Mouse (Mus musculus): ENCODE measurements around the gene Grn. TPM values are rescaled to one million over a fixed set of nuclear protein-coding genes. Genes with fewer than 3 reads are reported as not detected.
"Not testable (repeated sequence)": the region's sequence is repeated elsewhere in the genome, so short reads cannot be mapped to it uniquely, and the experiment has no call there.

Grn gene
- polyA plus RNA-seq, 1 experiment from 2014 or later = 75.2 TPM

GRCm38 (mm10) chr11:102405544-102406285 is 24.4 kb upstream of the Grn start:
- H3K4me3 ChIP-seq = peak overlapping the region; percentile 91; the same call in 1 of the 2 replicates
- peak overlapping the region; percentile 83 for H3K4me2 ChIP-seq
- H3K27me3 ChIP-seq (replicated peaks) = no peaks in the 10 kb centered on the region
- H3K27ac ChIP-seq = no peak overlapping the region
- H3K9me3 ChIP-seq = no peaks in the 10 kb centered on the region
- WGBS = 87% methylated on average over 11 of the region's 11 CpGs
- peaks cover 42% of the 10 kb centered on the region for H3K4me1 ChIP-seq
- no peak overlapping the region for H3K9ac ChIP-seq
- H3K36me3 ChIP-seq (replicated peaks) = peaks cover 11% of the 10 kb centered on the region
- no peak for ATAC-seq (replicated peaks)

GRCm38 (mm10) chr11:102406401-102406800 is 23.7 kb upstream of the Grn start:
- no peak overlapping the region for H3K27ac ChIP-seq
- H3K4me1 ChIP-seq = peaks cover 42% of the 10 kb centered on the region
- peak overlapping the region; percentile 86 for H3K9ac ChIP-seq
- H3K4me2 ChIP-seq = peak overlapping the region; percentile 83
- H3K27me3 ChIP-seq (replicated peaks) = no peaks in the 10 kb centered on the region
- ATAC-seq (replicated peaks) = no peak
- 13% methylated on average over 3 of the region's 3 CpGs for WGBS
- no peaks in the 10 kb centered on the region for H3K9me3 ChIP-seq
- peak overlapping the region; percentile 91 for H3K4me3 ChIP-seq
- H3K36me3 ChIP-seq (replicated peaks) = peaks cover 8% of the 10 kb centered on the region; the same call in 1 of the 2 replicates

GRCm38 (mm10) chr11:102406900-102407833 is 22.9 kb upstream of the Grn start:
- Histone ChIP-seq H3K4me1 (peaks cover 42% of the 10 kb centered on the region), H3K36me3 (replicated peaks) (peaks cover 8% of the 10 kb centered on the region; the same call in 1 of the 2 replicates), H3K4me3 (peak overlapping the region; percentile 91), H3K9me3 (no peaks in the 10 kb centered on the region), H3K27me3 (replicated peaks) (no peaks in the 10 kb centered on the region), H3K9ac (peak overlapping the region; percentile 86), H3K4me2 (peak overlapping the region; percentile 83), H3K27ac (peak overlapping the region; percentile 86)
- peak; percentile 69 for ATAC-seq (replicated peaks)
- under 1% methylated on average over 85 of the region's 85 CpGs for WGBS

GRCm38 (mm10) chr11:102407834-102408215 is 22.3 kb upstream of the Grn start, which contains the start of gene Slc25a39:
TSS of gene Slc25a39 (minus strand) at chr11:102407946.
- H3K27me3 ChIP-seq (replicated peaks) = no peaks in the 10 kb centered on the region
- H3K9ac ChIP-seq = peak within 1 kb of the TSS; percentile 86
- H3K4me1 ChIP-seq = peaks cover 42% of the 10 kb centered on the region
- ATAC-seq (replicated peaks) = no peak
- peak within 1 kb of the TSS; percentile 86 for H3K27ac ChIP-seq
- H3K4me3 ChIP-seq = peak within 1 kb of the TSS; percentile 91
- H3K4me2 ChIP-seq = peak within 1 kb of the TSS; percentile 83
- H3K36me3 ChIP-seq (replicated peaks) = peaks cover 8% of the 10 kb centered on the region; the same call in 1 of the 2 replicates
- no peaks in the 10 kb centered on the region for H3K9me3 ChIP-seq
- 1% methylated on average over 19 of the region's 19 CpGs for WGBS

GRCm38 (mm10) chr11:102408344-102408876 is 21.7 kb upstream of the Grn start:
- WGBS = under 1% methylated on average over 32 of the region's 32 CpGs
- Histone ChIP-seq H3K9me3 (no peaks in the 10 kb centered on the region), H3K4me2 (peak overlapping the region; percentile 83), H3K27me3 (replicated peaks) (no peaks in the 10 kb centered on the region), H3K4me3 (peak overlapping the region; percentile 91), H3K27ac (peak overlapping the region; percentile 86), H3K36me3 (replicated peaks) (peaks cover 5% of the 10 kb centered on the region; the same call in 1 of the 2 replicates), H3K9ac (no peak overlapping the region), H3K4me1 (peaks cover 42% of the 10 kb centered on the region)
- ATAC-seq (replicated peaks) = peak; percentile 94

GRCm38 (mm10) chr11:102408888-102409794 is 21.0 kb upstream of the Grn start:
- Histone ChIP-seq H3K27me3 (replicated peaks) (no peaks in the 10 kb centered on the region), H3K9me3 (no peaks in the 10 kb centered on the region), H3K4me1 (peaks cover 42% of the 10 kb centered on the region), H3K4me2 (peak overlapping the region; percentile 83), H3K9ac (no peak overlapping the region), H3K27ac (peak overlapping the region; percentile 86), H3K4me3 (peak overlapping the region; percentile 91), H3K36me3 (replicated peaks) (no peaks in the 10 kb centered on the region)
- WGBS = 48% methylated on average over 15 of the region's 15 CpGs
- no peak for ATAC-seq (replicated peaks)

GRCm38 (mm10) chr11:102409795-102410330 is 20.3 kb upstream of the Grn start:
- Histone ChIP-seq H3K27me3 (replicated peaks) (no peaks in the 10 kb centered on the region), H3K36me3 (replicated peaks) (no peaks in the 10 kb centered on the region), H3K27ac (no peak overlapping the region), H3K9me3 (no peaks in the 10 kb centered on the region), H3K4me3 (no peak overlapping the region), H3K4me2 (no peak overlapping the region), H3K4me1 (peaks cover 35% of the 10 kb centered on the region), H3K9ac (no peak overlapping the region)
- 81% methylated on average over 3 of the region's 3 CpGs for WGBS
- no peak for ATAC-seq (replicated peaks)

GRCm38 (mm10) chr11:102410345-102410744 is 19.8 kb upstream of the Grn start:
- not testable (repeated sequence) for ATAC-seq (replicated peaks); H3K9ac ChIP-seq; H3K9me3 ChIP-seq; H3K27ac ChIP-seq; H3K4me3 ChIP-seq; H3K4me2 ChIP-seq; H3K27me3 ChIP-seq (replicated peaks); H3K36me3 ChIP-seq (replicated peaks)
- 92% methylated on average over 3 of the region's 3 CpGs for WGBS
- H3K4me1 ChIP-seq = peaks cover 31% of the 10 kb centered on the region

- H3K27ac ChIP-seq = no peak overlapping the region
- H3K4me1 ChIP-seq = peaks cover 23% of the 10 kb centered on the region
- H3K9ac ChIP-seq = no peak overlapping the region
- H3K36me3 ChIP-seq (replicated peaks) = no peaks in the 10 kb centered on the region
- no peak overlapping the region for H3K4me2 ChIP-seq
- H3K9me3 ChIP-seq = no peaks in the 10 kb centered on the region
- no peaks in the 10 kb centered on the region for H3K27me3 ChIP-seq (replicated peaks)
- 82% methylated on average over 3 of the region's 3 CpGs for WGBS
- no peak overlapping the region for H3K4me3 ChIP-seq
- no peak for ATAC-seq (replicated peaks)
Observed at GRCm38 (mm10) chr11:102411061-102411460, 19.1 kb upstream of the Grn start.

- Histone ChIP-seq H3K27me3 (replicated peaks) (no peaks in the 10 kb centered on the region), H3K4me2 (no peak overlapping the region), H3K9me3 (no peaks in the 10 kb centered on the region), H3K36me3 (replicated peaks) (no peaks in the 10 kb centered on the region), H3K4me3 (no peak overlapping the region), H3K9ac (no peak overlapping the region), H3K4me1 (peaks cover 17% of the 10 kb centered on the region), H3K27ac (no peak overlapping the region)
- no peak for ATAC-seq (replicated peaks)
- WGBS = 6% methylated on average over 11 of the region's 11 CpGs
Observed at GRCm38 (mm10) chr11:102411704-102412103, 18.4 kb upstream of the Grn start.

- Histone ChIP-seq H3K4me2 (no peak overlapping the region), H3K4me3 (no peak overlapping the region), H3K9me3 (no peaks in the 10 kb centered on the region), H3K27me3 (replicated peaks) (no peaks in the 10 kb centered on the region), H3K36me3 (replicated peaks) (no peaks in the 10 kb centered on the region), H3K27ac (no peak overlapping the region), H3K4me1 (peaks cover 8% of the 10 kb centered on the region), H3K9ac (no peak overlapping the region)
- 78% methylated on average over 8 of the region's 8 CpGs for WGBS
- ATAC-seq (replicated peaks) = no peak
Observed at GRCm38 (mm10) chr11:102413059-102413458, 17.1 kb upstream of the Grn start.
